Mouse (Mus musculus) layer of hippocampus, postnatal 25 days (tissue): ENCODE data around the gene Ube2f. TPM values are rescaled to one million over a fixed set of nuclear protein-coding genes. Genes with fewer than 3 reads are reported as not detected.

Experiments
- DNase-seq, 2 experiments: peaks; one replicate each; pipeline ENCODE4 v3.0.0; 2022; ENCODE audit warnings: mixed read lengths in 2 of 2, low spot score in 1 of 2; ENCODE audit errors: extremely low spot score in 1 of 2
- total RNA-seq, 2 experiments: library from RNA; stranded (reverse); gene quantifications; 2 replicates each; pipeline ENCODE4 v1.2.3; 2021

The Ube2f gene
- total RNA-seq, result 10 to 100 TPM; 47.7 to 54.2 TPM

DNA sequence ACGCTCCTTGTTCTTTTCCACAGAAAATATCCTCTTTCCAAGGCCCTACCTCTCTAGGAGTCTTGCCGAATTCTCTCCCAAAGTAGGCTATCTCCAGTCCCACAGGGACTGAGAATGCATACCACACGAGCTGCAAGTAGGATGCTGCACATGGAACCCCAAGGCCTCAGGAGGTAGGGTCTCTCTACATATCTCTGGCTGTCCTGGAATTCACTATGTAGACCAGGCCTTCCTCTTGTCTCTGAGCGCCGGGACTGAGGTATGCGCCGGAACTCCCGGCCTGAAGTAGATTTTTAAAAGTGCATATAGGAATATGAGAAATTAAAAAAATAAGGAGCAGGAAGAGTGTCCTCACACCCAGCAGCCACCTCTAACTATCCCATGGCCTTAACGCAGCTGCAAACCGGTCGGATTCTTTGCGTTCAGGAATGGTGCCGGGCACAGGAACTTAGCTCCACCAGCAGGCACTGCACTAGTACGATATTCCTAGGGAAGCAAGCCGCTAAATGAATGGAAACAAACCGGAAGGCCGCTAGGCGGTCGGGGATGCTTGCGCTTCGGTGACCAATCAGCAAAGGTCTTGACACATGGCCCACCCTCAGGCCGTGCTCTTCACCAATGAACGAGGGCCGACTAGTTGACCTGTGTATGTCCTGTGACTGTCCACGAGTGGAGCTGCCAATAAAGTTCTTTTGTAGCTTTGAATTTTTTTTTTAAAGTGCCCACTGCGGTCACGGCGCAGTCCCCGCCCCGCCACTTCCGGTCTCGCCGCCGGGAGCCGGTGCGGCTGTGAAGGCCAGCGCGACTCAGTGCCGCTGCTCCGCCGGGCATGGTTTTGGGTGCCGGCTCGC is at the start of gene Ube2f:
TSS of gene Ube2f (plus strand) at position 741 of the 851 bp plus-strand sequence.
- DNase-seq, result peak; percentile 76 to 83

DNA sequence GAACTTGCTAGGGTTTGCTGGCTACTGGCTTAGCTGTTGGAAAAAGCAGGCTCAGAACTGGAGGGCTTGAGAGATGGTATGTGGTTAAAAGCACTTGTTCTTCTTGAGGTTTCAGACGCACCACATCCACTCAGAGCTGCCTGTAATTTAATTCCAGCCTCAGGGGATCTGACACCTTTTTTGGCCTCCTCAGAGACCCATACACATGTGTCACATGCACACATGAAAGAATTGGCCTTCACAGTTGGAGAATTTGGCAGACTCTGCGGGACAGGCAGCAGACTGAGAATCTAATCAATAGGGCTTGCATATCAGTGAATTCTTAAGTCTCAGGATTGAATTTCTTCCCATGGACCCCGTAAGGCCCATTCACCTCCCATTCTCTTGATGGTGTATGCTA is 49.0 kb upstream of the Ube2f start:
- DNase-seq, result no peak

DNA sequence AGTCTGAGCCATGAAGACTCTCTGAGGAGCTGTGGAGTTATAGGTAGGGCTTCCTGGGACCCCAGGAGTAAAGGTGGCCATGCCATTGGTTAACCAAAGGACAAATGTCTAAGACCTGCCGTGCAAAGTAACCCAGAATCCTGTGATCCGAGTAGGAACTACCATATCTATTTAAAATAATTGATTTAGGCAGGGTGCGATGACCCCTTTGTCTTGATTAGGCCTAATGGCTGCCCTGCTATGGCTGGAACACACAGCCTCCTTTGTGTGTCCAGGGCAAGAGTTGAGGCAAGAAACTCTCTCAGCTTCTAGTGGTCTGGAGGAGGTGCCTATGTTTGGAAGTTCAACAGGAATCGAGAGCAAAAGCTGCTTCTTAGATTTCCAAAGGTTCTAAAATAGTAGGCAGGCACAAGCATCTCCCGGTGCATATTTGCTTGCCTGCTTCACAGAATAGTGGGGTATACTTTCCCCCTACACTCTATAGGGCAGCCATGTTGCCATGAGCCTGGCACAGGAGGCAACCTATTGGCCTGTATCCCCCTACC is 45.8 kb upstream of the Ube2f start:
- DNase-seq, result no peak

DNA sequence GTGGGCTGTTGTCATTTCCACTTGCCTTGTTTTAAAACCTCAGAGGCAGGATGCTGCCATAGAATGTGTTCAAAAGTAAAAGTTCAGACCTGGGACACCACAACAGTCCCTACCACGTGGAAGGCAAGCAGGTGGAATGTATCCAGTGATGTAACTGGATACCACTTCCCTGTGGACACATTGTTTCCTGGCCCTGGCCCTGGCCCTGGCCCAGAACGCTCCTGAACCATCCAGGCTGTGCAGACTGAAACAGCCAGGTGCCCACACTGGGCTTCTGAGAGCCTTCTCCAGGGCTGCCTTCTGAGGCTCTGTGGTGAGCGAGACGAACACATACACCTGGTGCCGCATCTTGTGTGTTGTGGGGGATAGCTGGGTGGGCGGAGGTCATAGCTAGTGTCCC is 44.5 kb upstream of the Ube2f start:
- DNase-seq, result no peak

DNA sequence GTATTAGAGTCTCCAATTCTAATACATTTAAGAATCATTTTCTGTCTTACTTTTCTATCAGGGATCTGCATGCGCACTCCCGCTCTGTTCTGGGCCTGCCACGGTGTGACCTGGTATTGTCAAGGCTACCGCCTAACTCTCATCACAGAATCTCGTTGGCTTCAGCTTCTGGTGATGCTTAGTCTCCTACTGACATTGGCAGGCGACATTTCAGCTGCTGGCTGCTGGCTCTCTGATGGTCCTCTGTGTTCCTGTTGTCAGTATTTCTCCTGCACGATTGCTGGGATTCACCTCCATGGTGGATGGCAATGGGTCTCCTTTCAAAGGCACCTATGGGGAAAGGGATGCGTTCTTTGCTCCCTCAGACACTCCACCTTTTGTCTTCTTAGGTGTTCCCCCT is 43.8 kb upstream of the Ube2f start:
- no peak for DNase-seq

DNA sequence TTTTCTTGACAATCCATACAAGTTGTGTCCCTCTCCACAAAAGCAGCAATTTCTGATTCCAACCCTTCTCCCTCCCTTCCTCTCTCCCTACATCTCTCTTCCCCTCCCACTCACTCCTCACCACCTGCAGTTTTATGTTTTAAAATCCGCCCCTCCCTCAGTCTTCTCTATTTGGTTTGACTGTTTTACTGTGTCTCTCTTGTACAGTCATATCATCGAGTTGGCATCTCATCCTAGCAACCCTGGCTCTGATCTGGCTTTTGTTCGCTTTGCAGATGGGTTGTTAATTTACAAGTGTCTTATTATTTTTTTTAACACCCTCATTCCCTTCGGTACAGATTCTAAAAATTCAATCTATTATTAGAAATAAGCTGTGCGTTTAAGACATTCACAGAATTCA is 43.2 kb upstream of the Ube2f start:
- no peak for DNase-seq

DNA sequence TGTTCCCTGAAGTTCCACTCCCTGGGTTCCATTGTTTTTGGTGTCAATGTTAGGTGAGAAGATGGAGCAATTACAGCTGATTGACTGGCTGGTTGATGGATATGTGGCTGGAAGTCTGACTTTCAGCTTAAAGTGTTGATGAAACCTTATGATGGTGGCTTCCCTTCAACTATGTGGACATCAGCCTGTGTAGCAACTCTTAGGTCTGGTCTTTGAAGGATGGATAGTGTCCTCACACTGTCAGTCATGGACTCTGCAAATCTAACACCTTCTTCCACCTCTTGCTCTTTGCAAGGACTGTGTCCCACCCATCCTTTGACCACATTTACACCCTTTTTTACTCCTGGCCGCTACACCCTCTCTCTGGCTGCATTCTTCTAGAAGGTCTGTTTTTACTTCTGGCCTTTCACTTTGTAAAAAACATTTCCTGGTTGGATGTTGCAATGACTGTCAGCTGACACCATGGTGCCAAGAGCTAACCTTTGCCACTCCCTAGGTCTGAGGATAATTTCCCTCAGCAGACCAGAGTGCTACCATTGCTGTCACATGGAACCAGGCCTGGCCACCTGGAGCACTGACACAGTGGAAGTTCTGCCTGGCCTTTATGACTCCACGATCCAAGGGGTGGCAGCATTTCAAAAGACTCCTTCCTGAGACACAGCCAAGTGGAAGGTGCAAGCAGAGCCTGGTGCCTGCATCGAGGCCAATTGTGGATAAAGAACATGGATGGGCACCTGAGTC is 42.6 kb upstream of the Ube2f start:
- DNase-seq, result no peak

DNA sequence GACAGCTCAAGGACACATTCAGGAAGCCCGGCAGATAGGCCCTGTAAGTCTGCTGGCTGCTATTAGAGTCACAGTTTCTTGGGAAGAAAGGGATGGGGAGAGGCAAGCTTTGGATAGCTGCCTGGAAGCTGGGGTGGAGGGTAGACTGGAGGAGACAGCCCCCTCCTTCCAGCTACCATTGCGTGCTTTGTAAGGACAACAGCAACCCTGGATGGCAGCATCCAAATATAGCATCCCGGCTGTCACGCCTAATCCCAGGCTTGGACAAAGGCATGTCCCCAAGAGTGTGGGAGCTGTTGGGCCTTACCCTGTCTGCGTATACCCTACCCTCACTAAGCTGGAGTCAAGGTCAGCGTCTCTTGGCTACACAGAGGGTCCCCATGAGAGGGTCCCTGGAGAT is 40.8 kb upstream of the Ube2f start:
- no peak for DNase-seq

DNA sequence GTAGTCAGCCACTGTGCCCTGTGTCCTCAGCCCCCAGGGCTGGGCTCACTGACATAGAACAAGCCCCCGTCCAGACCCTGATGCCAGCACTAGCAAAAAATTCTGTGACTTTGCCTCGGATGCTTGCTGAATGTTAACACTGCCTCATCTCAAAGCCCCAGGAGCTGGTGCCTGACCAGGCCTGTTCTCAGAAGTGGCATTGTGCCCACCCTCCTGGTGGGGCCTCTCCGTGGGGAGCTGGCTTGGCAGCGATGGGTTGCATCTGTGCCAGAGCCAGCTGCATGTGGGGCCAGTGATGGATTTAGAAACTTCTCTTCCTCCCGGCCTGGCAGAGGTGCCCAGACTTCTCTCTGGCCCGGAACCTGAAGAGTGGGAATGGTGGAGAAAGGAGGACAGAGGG is 40.3 kb upstream of the Ube2f start:
- peak; percentile 65 to 71 for DNase-seq

DNA sequence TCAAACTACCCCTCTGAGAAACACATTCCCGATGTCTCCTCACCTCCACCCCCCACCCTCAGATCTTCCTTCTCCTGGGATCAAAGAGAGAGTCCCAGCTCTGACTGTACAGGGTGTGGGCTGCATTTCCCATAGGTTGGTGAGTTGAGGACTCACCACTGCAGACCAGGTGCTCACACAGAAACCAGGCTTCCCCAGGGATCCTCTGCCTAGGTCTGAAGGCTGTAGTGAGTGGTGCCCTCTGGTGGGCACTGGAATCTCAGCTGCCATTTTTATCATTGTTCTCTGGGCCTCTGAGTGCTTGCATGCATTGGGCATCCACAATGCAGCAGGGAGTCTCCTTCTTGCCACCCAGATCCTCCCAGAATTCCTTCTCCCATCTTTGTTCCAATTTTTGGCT is 39.0 kb upstream of the Ube2f start:
- DNase-seq, result peak in 1 of 2 experiments; percentile 79

DNA sequence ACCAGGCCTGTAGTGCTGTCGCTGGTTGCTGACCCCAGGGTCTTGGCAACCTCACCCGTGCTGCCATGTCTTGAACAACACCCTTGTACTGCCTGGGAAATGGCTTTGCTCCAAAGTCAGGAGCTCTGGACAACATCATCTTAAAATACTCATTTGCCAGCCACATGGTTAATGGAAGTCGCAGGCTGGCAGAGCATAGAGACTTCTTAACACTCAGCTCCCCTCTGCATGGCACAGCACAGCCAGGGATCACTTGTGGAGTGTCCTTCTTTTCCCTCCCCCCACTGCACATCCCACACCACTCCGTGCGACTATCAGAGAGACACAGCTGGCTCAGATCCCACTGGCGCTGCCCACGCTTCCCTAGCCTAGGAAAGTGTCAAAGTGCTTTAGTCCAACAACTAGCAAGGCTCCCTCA is 38.5 kb upstream of the Ube2f start:
- no peak for DNase-seq

DNA sequence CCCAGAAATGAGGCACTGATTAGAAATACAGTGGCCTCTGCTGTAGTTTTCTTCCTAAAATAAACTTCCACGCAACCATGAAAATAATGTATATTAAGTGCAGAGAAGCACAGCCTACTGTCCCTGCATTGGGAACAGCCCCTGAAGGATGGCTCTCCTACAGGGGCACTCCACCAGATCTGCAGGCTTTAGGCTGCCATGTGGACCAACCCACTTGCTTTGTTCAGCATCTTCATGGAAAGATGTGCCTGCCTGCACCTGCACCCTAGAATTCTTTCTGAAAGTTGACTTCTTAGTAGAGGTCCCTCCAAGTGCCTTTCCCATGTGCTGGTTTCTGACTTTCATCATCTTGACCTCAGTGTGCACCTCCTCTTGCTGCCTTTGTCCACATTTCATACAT is 34.8 kb upstream of the Ube2f start:
- DNase-seq, result no peak

DNA sequence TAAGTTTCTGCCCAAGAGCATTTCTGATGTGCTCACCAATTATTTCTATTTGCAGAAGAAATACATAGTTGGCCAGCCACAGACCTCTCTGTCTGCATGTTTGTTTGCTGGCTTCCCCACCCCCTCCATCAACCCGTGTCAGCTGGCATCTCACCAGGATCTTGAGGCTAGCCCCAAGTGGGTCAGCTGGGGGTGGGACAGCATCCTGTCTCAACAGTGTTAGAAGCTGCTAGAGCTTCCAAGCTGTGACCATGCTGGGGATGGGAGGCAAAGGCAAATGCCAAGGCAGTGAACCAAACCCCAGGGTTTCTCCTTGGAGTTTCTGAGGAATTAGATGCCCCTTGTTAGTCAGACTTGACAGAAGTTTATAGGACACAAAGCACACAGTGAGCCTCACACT is 34.1 kb upstream of the Ube2f start:
- DNase-seq, result no peak

DNA sequence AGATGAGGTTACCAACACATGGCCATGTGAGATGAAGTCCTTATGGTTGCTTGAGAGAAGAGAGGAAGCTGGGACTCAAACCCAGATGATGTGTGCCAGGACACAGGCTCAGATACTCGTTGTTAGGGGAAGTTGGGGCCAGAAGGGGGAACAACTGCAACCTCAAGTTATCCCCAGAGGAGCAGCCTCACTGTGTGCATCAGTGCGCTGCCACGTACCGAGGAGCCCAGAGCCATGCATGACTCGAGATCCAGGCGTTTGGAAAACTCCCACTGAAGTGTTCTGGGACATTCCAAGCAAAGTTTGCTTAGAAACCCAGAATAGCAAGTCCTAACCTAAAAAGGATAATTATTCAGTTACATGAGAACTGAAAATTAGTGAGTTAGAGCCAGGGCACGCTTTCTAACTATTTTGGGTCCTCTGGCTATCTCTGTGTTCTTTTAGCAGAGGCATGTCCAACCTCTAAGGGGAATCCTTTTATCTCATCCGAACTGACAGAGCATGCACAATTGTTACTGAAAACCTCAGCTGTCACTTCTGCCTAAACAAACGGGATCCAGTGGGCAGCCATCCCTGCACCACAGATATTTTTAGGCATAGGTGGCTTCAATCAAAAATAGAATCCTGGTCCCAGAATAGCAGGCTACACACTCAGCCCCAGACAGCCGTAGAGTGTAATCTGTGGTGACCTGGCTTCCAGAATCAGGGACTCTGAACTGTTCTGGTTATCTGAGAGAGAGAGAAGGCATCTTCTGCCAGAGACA is 33.4 kb upstream of the Ube2f start:
- DNase-seq, result no peak

DNA sequence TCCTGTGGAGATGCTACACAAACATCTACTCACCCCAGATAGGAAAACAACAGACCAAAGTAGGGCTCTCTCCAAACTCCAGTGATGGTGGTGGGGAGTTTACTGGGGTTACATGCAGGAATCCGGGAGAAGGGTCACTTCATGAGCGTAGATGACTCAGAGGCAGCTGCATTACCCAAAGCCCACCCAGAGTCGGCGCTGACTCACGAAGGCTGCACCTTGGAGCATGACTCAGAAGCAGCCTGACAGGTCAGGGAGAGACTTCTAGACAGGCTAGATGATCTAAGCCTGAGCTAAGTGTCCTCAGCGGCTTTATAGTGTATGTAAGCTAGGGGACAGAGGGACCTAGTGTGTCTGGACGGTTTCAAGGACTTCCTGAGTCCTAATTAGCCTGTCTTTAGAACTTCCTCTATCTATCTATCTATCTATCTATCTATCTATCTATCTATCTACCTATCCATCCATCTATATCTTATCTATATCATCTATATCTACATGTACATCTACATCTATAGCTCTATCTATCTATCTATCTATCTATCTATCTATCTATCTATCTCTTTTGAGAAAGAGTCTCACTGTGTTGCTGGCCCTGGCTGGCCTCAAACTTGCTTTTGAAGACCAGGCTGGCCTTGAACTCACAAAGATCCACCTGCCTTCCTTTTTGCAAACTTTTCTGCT is 30.3 kb upstream of the Ube2f start:
- no peak for DNase-seq

DNA sequence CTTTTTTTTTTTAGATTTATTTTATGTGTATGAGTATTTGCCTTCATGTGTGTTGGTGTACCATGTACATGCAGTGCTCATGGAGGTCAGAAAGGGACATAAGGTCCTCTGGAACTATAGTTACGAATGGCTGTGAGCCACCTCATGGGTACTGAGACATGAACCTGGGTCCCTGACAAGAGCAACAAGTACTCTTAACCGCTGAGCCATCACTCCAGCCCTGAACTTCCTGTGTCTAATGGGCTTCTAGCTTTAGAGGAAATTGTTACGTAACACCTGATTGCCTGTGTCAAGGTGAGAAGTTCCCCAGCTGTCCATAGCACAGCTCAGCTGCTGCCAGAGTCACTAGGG is 29.8 kb upstream of the Ube2f start:
- DNase-seq, result no peak

DNA sequence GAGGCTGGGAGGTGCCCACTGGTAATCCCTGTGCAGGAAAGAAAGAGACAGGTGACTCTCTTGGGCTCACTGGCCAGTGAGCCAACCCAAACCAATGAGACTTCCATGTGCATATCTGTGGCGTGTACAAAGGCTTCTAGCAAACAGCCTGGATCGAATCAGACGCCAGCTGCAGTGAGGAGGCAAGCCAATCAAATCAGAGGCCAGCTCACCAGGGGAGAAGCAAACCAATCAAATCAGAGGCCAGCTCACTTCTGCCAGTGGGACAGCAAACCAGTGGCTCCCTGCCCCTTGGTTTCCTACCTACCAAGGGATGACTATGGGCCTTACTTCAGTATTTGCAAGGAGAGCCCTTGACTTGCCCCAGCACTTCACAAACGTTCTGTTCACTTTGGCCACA is 23.5 kb upstream of the Ube2f start:
- no peak for DNase-seq

DNA sequence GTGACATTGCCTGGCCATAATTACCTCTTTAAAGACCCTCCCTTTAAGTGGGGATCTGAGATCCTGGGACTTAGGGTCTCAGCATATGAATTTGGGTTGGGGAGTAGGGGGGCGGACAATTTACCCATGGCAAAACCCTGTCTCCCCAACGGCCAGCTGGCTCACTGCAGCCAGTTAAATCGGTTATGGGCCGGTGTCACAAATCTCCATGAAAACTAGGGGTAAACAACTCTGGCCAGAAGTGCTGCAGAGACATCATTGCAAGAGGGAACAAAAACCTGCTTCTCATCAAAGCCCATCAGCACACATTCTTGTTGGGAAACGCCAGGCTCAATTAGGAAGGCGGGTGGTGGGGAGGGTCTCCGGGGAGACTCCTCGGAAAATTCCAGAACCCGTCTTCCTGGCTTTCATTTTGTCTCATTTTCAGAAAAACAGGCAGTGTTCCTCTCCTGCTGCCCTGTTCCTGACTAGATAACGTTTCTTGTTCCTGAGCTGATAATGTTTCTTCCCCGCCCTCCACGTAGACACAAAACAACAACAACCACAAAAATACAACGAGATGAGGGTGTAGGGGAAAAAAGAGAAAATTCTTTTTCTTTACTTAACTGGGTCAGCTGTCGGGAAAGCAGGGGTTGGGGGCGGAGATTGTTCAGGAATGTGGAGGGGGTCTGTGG is 22.6 kb upstream of the Ube2f start:
- DNase-seq, result no peak

DNA sequence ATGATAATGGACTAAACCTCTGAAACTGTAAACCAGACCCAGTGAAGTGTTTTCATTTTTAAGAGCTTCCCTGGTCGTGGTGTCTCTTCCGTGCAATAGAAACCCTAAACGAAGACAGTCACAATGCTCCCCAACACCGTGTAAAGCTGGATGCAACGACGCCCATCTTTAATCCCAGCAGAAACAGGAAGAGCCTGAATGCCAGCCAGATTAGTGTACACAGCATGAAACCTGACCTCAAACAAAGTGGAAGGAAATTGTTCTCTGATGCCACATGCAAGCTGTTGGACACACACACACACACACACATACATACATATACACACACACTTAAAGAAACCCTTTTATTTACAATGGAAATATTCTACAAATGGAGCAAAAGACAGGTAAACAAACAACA is 19.0 kb upstream of the Ube2f start:
- DNase-seq, result no peak

DNA sequence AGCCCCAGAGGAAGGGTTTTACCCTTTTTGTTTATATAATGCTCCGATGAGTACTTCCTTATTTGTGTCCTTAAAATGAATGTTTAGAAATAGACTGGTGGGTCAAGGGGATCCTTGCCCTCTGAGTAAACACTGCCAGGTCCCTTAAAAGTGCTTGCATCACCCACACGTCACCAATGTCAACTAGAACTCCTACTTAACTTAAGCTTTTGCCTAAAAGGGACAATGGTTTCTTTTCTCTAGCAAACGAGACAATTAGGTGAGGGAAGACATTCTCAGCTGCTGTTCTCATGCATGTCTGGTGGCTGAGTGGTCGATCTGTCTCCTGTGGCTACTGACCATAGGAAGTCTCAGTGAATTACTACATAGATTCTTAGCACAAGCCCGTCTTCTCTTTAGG is 18.2 kb upstream of the Ube2f start:
- DNase-seq, result no peak
